Mouse (Mus musculus): ENCODE results near the gene Nr4a1. TPM values are rescaled to one million over a fixed set of nuclear protein-coding genes. Genes with fewer than 3 reads are reported as not detected.

Nr4a1 gene
- total RNA-seq (2014; rRNA removed; ENCODE audit: low replicate concordance) = 40.2 and 56.0 TPM in 2 replicates
- polyA plus RNA-seq (2015; fragmentation: Nextera tagmentation; extraction: Ambion mirVana) = 7.4 and 8.6 TPM in 2 replicates

DNA sequence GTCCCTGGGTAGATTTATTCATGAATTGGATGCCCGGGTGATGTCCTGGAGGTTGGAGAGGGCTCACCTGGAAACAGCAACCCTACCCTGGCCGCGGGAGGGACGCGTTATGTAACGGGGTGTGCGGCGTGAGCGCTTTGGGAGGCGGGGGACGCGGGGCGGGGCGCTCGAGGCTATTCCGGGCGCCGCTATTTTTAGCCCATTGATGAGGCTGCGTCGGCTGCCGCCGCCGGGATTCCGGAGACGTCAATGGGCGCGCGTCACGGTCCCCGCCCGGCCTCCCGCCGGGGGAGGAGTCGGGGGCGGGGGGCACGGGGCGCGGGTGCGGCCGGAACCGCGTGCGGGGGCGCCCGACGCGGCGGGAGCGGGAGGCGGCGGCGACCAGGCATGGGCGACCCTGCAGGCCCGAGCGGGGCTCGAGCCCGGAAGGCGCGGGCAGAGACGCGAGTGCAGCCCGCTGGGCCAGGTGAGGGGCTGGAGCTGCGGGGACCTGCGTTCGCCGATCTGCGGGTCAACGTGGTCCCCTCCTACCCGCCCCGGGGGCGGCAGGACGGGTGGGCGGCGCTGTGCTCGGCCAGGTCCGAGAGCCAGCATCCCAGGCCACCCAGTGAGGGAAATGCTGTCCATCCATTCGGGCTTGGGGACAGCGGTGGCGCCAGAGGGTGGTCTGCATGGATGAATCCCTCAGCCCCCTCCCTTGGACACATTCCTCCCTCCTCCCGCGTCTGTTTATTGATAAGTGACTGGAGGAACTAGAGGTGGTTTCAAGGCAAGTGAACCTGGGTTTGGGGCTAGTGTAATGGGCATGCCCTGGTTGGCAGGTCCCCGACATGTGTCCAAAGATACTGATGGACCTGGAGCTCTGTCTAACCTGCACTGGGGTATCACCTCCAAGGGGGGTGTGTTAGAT, at the start of gene Nr4a1:
TSS of gene Nr4a1 (plus strand) at position 384 of the 910 bp plus-strand sequence.
- WGBS = 1% methylated on average over 79 of the region's 82 CpGs
- Histone ChIP-seq H3K36me3 (replicated peaks; ENCODE audit: control insufficient read depth, insufficient read depth, low read length) (no peaks in the 10 kb centered on the region), H3K4me1 (ENCODE audit: control insufficient read depth, insufficient read depth) (peaks cover 30% of the 10 kb centered on the region), H3K4me3 (ENCODE audit: low read depth, low read length) (peak within 1 kb of the TSS; percentile 62), H3K27me3 (ENCODE audit: control insufficient read depth, insufficient read depth, low read length) (no peaks in the 10 kb centered on the region), H3K27ac (ENCODE audit: low read depth) (peak within 1 kb of the TSS; percentile 70), H3K9me3 (replicated peaks; ENCODE audit: control insufficient read depth, low read length) (no peaks in the 10 kb centered on the region), H3K4me2 (ENCODE audit: low read depth, low read length) (peak within 1 kb of the TSS; percentile 89), H3K9ac (replicated peaks; ENCODE audit: low read depth, low read length) (peak within 1 kb of the TSS; percentile 79)
- TF ChIP-seq EP300 (IDR thresholded peaks at IDR 0.05; ENCODE audit: low read depth) = peak; percentile 64
- no peak for TF ChIP-seq CTCF (IDR thresholded peaks at IDR 0.05; ENCODE audit: low read depth)
- peak; percentile 80 for ATAC-seq (ENCODE audit: insufficient read depth, low read depth)
- peak; percentile 87 for DNase-seq (ENCODE audit: low spot score)

DNA sequence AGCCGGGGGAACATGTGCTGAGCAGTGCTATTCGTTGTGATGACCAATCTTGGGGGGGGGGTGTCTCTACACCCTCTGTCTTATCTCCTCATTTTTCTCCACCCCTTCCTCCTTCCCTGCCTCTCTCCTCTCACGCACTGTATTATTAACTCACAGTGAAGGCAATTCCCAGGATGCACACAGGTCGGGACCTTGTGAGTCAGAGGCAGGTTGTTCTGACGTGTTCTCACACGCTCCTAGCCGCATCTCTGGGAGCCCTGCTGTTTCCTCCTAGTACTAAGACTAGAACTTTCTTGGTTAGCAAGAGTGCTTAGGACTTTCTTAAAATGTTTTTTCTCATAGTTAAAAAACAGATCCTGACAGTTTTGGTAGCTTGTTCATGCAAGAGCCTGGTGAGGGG, 49.3 kb upstream of the Nr4a1 start:
- DNase-seq (ENCODE audit: low spot score) (no peak), ATAC-seq (ENCODE audit: insufficient read depth, low read depth) (no peak)
- Histone ChIP-seq H3K4me3 (ENCODE audit: low read depth, low read length) (no peak overlapping the region), H3K9me3 (replicated peaks; ENCODE audit: control insufficient read depth, low read length) (peaks cover 3% of the 10 kb centered on the region; the same call in 1 of the 2 replicates), H3K4me2 (ENCODE audit: low read depth, low read length) (no peak overlapping the region), H3K4me1 (ENCODE audit: control insufficient read depth, insufficient read depth) (no peaks in the 10 kb centered on the region), H3K27ac (ENCODE audit: low read depth) (no peak overlapping the region), H3K27me3 (ENCODE audit: control insufficient read depth, insufficient read depth, low read length) (no peaks in the 10 kb centered on the region), H3K36me3 (replicated peaks; ENCODE audit: control insufficient read depth, insufficient read depth, low read length) (peaks cover 94% of the 10 kb centered on the region), H3K9ac (replicated peaks; ENCODE audit: low read depth, low read length) (no peak overlapping the region)
- 76% methylated on average over 7 of the region's 7 CpGs for WGBS
- TF ChIP-seq EP300 (IDR thresholded peaks at IDR 0.05; ENCODE audit: low read depth) (no peak), CTCF (IDR thresholded peaks at IDR 0.05; ENCODE audit: low read depth) (no peak)

DNA sequence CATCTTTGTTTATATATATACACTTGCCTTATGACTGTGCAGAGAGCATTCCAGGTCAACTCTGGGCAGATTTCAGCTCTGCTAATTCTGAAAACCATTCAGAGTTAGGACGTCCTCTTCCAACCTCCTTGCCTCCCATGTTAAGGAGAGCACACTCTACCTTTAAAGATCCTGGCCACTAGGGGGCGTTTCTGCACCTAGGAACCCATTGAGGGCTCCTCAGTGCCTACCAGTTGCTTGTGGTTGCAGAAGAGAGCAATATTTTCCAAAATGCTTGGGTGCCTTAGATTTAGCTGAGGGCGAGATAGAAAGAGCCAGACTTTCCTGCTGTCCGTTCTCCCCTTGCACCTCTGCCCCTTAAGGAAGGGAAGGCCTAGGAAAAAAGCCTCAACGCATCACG, 43.8 kb upstream of the Nr4a1 start:
- peak; percentile 51 for DNase-seq (ENCODE audit: low spot score)
- 68% methylated on average over 6 of the region's 6 CpGs for whole genome bisulfite sequencing
- peaks cover 64% of the 10 kb centered on the region for H3K36me3 ChIP-seq (replicated peaks; ENCODE audit: control insufficient read depth, insufficient read depth, low read length)

GRCm38 (mm10) chr15:101210998-101211613, 43.0 kb upstream of the Nr4a1 start:
- H3K4me3 ChIP-seq (ENCODE audit: low read depth, low read length) = no peak overlapping the region
- H3K9ac ChIP-seq (replicated peaks; ENCODE audit: low read depth, low read length) = no peak overlapping the region
- H3K9me3 ChIP-seq (replicated peaks; ENCODE audit: control insufficient read depth, low read length) = no peaks in the 10 kb centered on the region
- no peak for DNase-seq (ENCODE audit: low spot score)
- no peaks in the 10 kb centered on the region for H3K27me3 ChIP-seq (ENCODE audit: control insufficient read depth, insufficient read depth, low read length)
- H3K4me2 ChIP-seq (ENCODE audit: low read depth, low read length) = no peak overlapping the region
- TF ChIP-seq EP300 (IDR thresholded peaks at IDR 0.05; ENCODE audit: low read depth) = no peak
- no peaks in the 10 kb centered on the region for H3K4me1 ChIP-seq (ENCODE audit: control insufficient read depth, insufficient read depth)
- no peak overlapping the region for H3K27ac ChIP-seq (ENCODE audit: low read depth)
- 74% methylated on average over 14 of the region's 14 CpGs for WGBS
- H3K36me3 ChIP-seq (replicated peaks; ENCODE audit: control insufficient read depth, insufficient read depth, low read length) = peaks cover 60% of the 10 kb centered on the region
- ATAC-seq (ENCODE audit: insufficient read depth, low read depth) = 0 out of 2 replicates have a peak, but pooled peaks have one; percentile 21

More for the DNA sequence above, 43.8 kb upstream of the Nr4a1 start:
- H3K9ac ChIP-seq (replicated peaks; ENCODE audit: low read depth, low read length) = no peak overlapping the region
- H3K4me3 ChIP-seq (ENCODE audit: low read depth, low read length) = no peak overlapping the region
- no peaks in the 10 kb centered on the region for H3K9me3 ChIP-seq (replicated peaks; ENCODE audit: control insufficient read depth, low read length)
- H3K27me3 ChIP-seq (ENCODE audit: control insufficient read depth, insufficient read depth, low read length) = no peaks in the 10 kb centered on the region
- H3K4me1 ChIP-seq (ENCODE audit: control insufficient read depth, insufficient read depth) = no peaks in the 10 kb centered on the region
- H3K4me2 ChIP-seq (ENCODE audit: low read depth, low read length) = no peak overlapping the region
- no peak overlapping the region for H3K27ac ChIP-seq (ENCODE audit: low read depth)
- 0 out of 2 replicates have a peak, but pooled peaks have one; percentile 57 for ATAC-seq (ENCODE audit: insufficient read depth, low read depth)
- TF ChIP-seq EP300 (IDR thresholded peaks at IDR 0.05; ENCODE audit: low read depth) = no peak
- TF ChIP-seq CTCF (IDR thresholded peaks at IDR 0.05; ENCODE audit: low read depth) = peak; percentile 60

- DNase-seq (ENCODE audit: low spot score) (no peak), ATAC-seq (ENCODE audit: insufficient read depth, low read depth) (peak; percentile 57)
- WGBS = 44% methylated on average over 14 of the region's 14 CpGs
- H3K27ac ChIP-seq (ENCODE audit: low read depth) = no peak overlapping the region
- no peak overlapping the region for H3K9ac ChIP-seq (replicated peaks; ENCODE audit: low read depth, low read length)
- no peaks in the 10 kb centered on the region for H3K4me1 ChIP-seq (ENCODE audit: control insufficient read depth, insufficient read depth)
- TF ChIP-seq EP300 (IDR thresholded peaks at IDR 0.05; ENCODE audit: low read depth) (no peak), CTCF (IDR thresholded peaks at IDR 0.05; ENCODE audit: low read depth) (no peak)
- no peaks in the 10 kb centered on the region for H3K27me3 ChIP-seq (ENCODE audit: control insufficient read depth, insufficient read depth, low read length)
- H3K4me3 ChIP-seq (ENCODE audit: low read depth, low read length) = no peak overlapping the region
- no peak overlapping the region for H3K4me2 ChIP-seq (ENCODE audit: low read depth, low read length)
- peaks cover 48% of the 10 kb centered on the region for H3K36me3 ChIP-seq (replicated peaks; ENCODE audit: control insufficient read depth, insufficient read depth, low read length)
- no peaks in the 10 kb centered on the region for H3K9me3 ChIP-seq (replicated peaks; ENCODE audit: control insufficient read depth, low read length)
These were observed 41.6 kb upstream of the Nr4a1 start for GRCm38 (mm10) chr15:101212435-101212834.

All from heart, postnatal 0 days (tissue).